Mouse (Mus musculus): ENCODE measurements at regions not wholly inside any gene's neighbourhood (a gene's known extent, or its start where the extent isn't known, plus 50 kb on each side); places are given as distances from the start of the nearest gene placed in this dataset.
"Not testable (repeated sequence)": the region's sequence is repeated elsewhere in the genome, so short reads cannot be mapped to it uniquely, and the experiment has no call there.

- no peak overlapping the region for H3K9ac ChIP-seq (ENCODE audit: low read length)
- H3K27ac ChIP-seq (ENCODE audit: low read length): no peak overlapping the region
- no peak for ATAC-seq (ENCODE audit: low read depth)
- no peaks in the 10 kb centered on the region for H3K27me3 ChIP-seq (ENCODE audit: control insufficient read depth, insufficient read depth, low read depth, low read length)
- H3K9me3 ChIP-seq (ENCODE audit: control insufficient read depth, low read length): no peaks in the 10 kb centered on the region
- no peak overlapping the region for H3K4me2 ChIP-seq (ENCODE audit: low read depth, low read length)
- no peak overlapping the region for H3K4me3 ChIP-seq (ENCODE audit: low read length)
- 60% methylated on average over 12 of the region's 12 CpGs for WGBS
- no peaks in the 10 kb centered on the region for H3K4me1 ChIP-seq (replicated peaks; ENCODE audit: control insufficient read depth, insufficient read depth, low read length)
- no peaks in the 10 kb centered on the region for H3K36me3 ChIP-seq (ENCODE audit: control insufficient read depth, insufficient read depth, low read length)
Measured at GRCm38 (mm10) chr5:148674281-148674680, 121.7 kb upstream of the Ubl3 start.

- H3K9me3 ChIP-seq (ENCODE audit: control insufficient read depth, low read length): peaks cover 4% of the 10 kb centered on the region
- WGBS: 60% methylated on average over 15 of the region's 15 CpGs
- no peaks in the 10 kb centered on the region for H3K36me3 ChIP-seq (ENCODE audit: control insufficient read depth, insufficient read depth, low read length)
- no peak overlapping the region for H3K9ac ChIP-seq (ENCODE audit: low read length)
- H3K4me2 ChIP-seq (ENCODE audit: low read depth, low read length): peak overlapping the region; percentile 21; the same call in 1 of the 2 replicates
- 0 out of 2 replicates have a peak, but pooled peaks have one; percentile 41 for ATAC-seq (ENCODE audit: low read depth)
- no peaks in the 10 kb centered on the region for H3K27me3 ChIP-seq (ENCODE audit: control insufficient read depth, insufficient read depth, low read depth, low read length)
- no peak overlapping the region for H3K4me3 ChIP-seq (ENCODE audit: low read length)
- no peak overlapping the region for H3K27ac ChIP-seq (ENCODE audit: low read length)
- H3K4me1 ChIP-seq (replicated peaks; ENCODE audit: control insufficient read depth, insufficient read depth, low read length): no peaks in the 10 kb centered on the region
Measured at GRCm38 (mm10) chr5:148662281-148662741, 109.7 kb upstream of the Ubl3 start.

GRCm38 (mm10) chr5:148661120-148661519, 108.5 kb upstream of the Ubl3 start:
- H3K27me3 ChIP-seq (ENCODE audit: control insufficient read depth, insufficient read depth, low read depth, low read length): no peaks in the 10 kb centered on the region
- H3K9ac ChIP-seq (ENCODE audit: low read length): no peak overlapping the region
- H3K36me3 ChIP-seq (ENCODE audit: control insufficient read depth, insufficient read depth, low read length): no peaks in the 10 kb centered on the region
- no peak overlapping the region for H3K27ac ChIP-seq (ENCODE audit: low read length)
- peaks cover 4% of the 10 kb centered on the region for H3K9me3 ChIP-seq (ENCODE audit: control insufficient read depth, low read length)
- no peaks in the 10 kb centered on the region for H3K4me1 ChIP-seq (replicated peaks; ENCODE audit: control insufficient read depth, insufficient read depth, low read length)
- H3K4me2 ChIP-seq (ENCODE audit: low read depth, low read length): no peak overlapping the region
- WGBS: 85% methylated on average over 4 of the region's 4 CpGs
- H3K4me3 ChIP-seq (ENCODE audit: low read length): no peak overlapping the region
- no peak for ATAC-seq (ENCODE audit: low read depth)

GRCm38 (mm10) chr5:148657936-148658640, 105.5 kb upstream of the Ubl3 start:
- no peak overlapping the region for H3K9ac ChIP-seq (ENCODE audit: low read length)
- peaks cover 4% of the 10 kb centered on the region for H3K9me3 ChIP-seq (ENCODE audit: control insufficient read depth, low read length)
- no peaks in the 10 kb centered on the region for H3K27me3 ChIP-seq (ENCODE audit: control insufficient read depth, insufficient read depth, low read depth, low read length)
- H3K4me3 ChIP-seq (ENCODE audit: low read length): no peak overlapping the region
- H3K27ac ChIP-seq (ENCODE audit: low read length): no peak overlapping the region
- H3K36me3 ChIP-seq (ENCODE audit: control insufficient read depth, insufficient read depth, low read length): no peaks in the 10 kb centered on the region
- 58% methylated on average over 4 of the region's 4 CpGs for WGBS
- no peak for ATAC-seq (ENCODE audit: low read depth)
- H3K4me2 ChIP-seq (ENCODE audit: low read depth, low read length): no peak overlapping the region
- H3K4me1 ChIP-seq (replicated peaks; ENCODE audit: control insufficient read depth, insufficient read depth, low read length): no peaks in the 10 kb centered on the region

GRCm38 (mm10) chr5:148652525-148653243, 100.1 kb upstream of the Ubl3 start:
- Histone ChIP-seq H3K4me1 (replicated peaks; ENCODE audit: control insufficient read depth, insufficient read depth, low read length) (no peaks in the 10 kb centered on the region), H3K36me3 (ENCODE audit: control insufficient read depth, insufficient read depth, low read length) (no peaks in the 10 kb centered on the region), H3K9ac (ENCODE audit: low read length) (no peak overlapping the region), H3K27me3 (ENCODE audit: control insufficient read depth, insufficient read depth, low read depth, low read length) (no peaks in the 10 kb centered on the region), H3K9me3 (ENCODE audit: control insufficient read depth, low read length) (no peaks in the 10 kb centered on the region), H3K27ac (ENCODE audit: low read length) (no peak overlapping the region), H3K4me2 (ENCODE audit: low read depth, low read length) (no peak overlapping the region), H3K4me3 (ENCODE audit: low read length) (no peak overlapping the region)
- 58% methylated on average over 6 of the region's 7 CpGs for WGBS
- no peak for ATAC-seq (ENCODE audit: low read depth)

- WGBS: 52% methylated on average over 4 of the region's 4 CpGs
- Histone ChIP-seq H3K36me3 (ENCODE audit: control insufficient read depth, insufficient read depth, low read length) (no peaks in the 10 kb centered on the region), H3K27me3 (ENCODE audit: control insufficient read depth, insufficient read depth, low read depth, low read length) (no peaks in the 10 kb centered on the region), H3K4me3 (ENCODE audit: low read length) (no peak overlapping the region), H3K9me3 (ENCODE audit: control insufficient read depth, low read length) (no peaks in the 10 kb centered on the region), H3K4me2 (ENCODE audit: low read depth, low read length) (no peak overlapping the region), H3K4me1 (replicated peaks; ENCODE audit: control insufficient read depth, insufficient read depth, low read length) (no peaks in the 10 kb centered on the region), H3K27ac (ENCODE audit: low read length) (no peak overlapping the region), H3K9ac (ENCODE audit: low read length) (no peak overlapping the region)
- no peak for ATAC-seq (ENCODE audit: low read depth)
Measured at GRCm38 (mm10) chr5:148651736-148652135, 99.1 kb upstream of the Ubl3 start.

- not testable (repeated sequence) for H3K9me3 ChIP-seq (ENCODE audit: control insufficient read depth, low read length); ATAC-seq (ENCODE audit: low read depth); H3K4me3 ChIP-seq (ENCODE audit: low read length); H3K9ac ChIP-seq (ENCODE audit: low read length); H3K36me3 ChIP-seq (ENCODE audit: control insufficient read depth, insufficient read depth, low read length); H3K4me2 ChIP-seq (ENCODE audit: low read depth, low read length); H3K27me3 ChIP-seq (ENCODE audit: control insufficient read depth, insufficient read depth, low read depth, low read length); H3K27ac ChIP-seq (ENCODE audit: low read length); H3K4me1 ChIP-seq (replicated peaks; ENCODE audit: control insufficient read depth, insufficient read depth, low read length)
- 93% methylated on average over 6 of the region's 7 CpGs for WGBS
Measured at GRCm38 (mm10) chr5:148649573-148649972, 97.0 kb upstream of the Ubl3 start.

GRCm38 (mm10) chr5:148649123-148649522, 96.5 kb upstream of the Ubl3 start:
- H3K4me2 ChIP-seq (ENCODE audit: low read depth, low read length): no peak overlapping the region
- no peaks in the 10 kb centered on the region for H3K27me3 ChIP-seq (ENCODE audit: control insufficient read depth, insufficient read depth, low read depth, low read length)
- 76% methylated on average over 9 of the region's 9 CpGs for WGBS
- peaks cover 9% of the 10 kb centered on the region for H3K4me1 ChIP-seq (replicated peaks; ENCODE audit: control insufficient read depth, insufficient read depth, low read length)
- no peaks in the 10 kb centered on the region for H3K36me3 ChIP-seq (ENCODE audit: control insufficient read depth, insufficient read depth, low read length)
- no peak overlapping the region for H3K9ac ChIP-seq (ENCODE audit: low read length)
- H3K4me3 ChIP-seq (ENCODE audit: low read length): no peak overlapping the region
- no peak overlapping the region for H3K27ac ChIP-seq (ENCODE audit: low read length)
- no peak for ATAC-seq (ENCODE audit: low read depth)
- no peaks in the 10 kb centered on the region for H3K9me3 ChIP-seq (ENCODE audit: control insufficient read depth, low read length)

GRCm38 (mm10) chr5:148647644-148648043, 95.1 kb upstream of the Ubl3 start:
- H3K9ac ChIP-seq (ENCODE audit: low read length): no peak overlapping the region
- no peak for ATAC-seq (ENCODE audit: low read depth)
- no peaks in the 10 kb centered on the region for H3K36me3 ChIP-seq (ENCODE audit: control insufficient read depth, insufficient read depth, low read length)
- H3K27me3 ChIP-seq (ENCODE audit: control insufficient read depth, insufficient read depth, low read depth, low read length): no peaks in the 10 kb centered on the region
- H3K27ac ChIP-seq (ENCODE audit: low read length): no peak overlapping the region
- no peak overlapping the region for H3K4me2 ChIP-seq (ENCODE audit: low read depth, low read length)
- H3K9me3 ChIP-seq (ENCODE audit: control insufficient read depth, low read length): no peaks in the 10 kb centered on the region
- WGBS: 66% methylated on average over 2 of the region's 2 CpGs
- H3K4me3 ChIP-seq (ENCODE audit: low read length): no peak overlapping the region
- H3K4me1 ChIP-seq (replicated peaks; ENCODE audit: control insufficient read depth, insufficient read depth, low read length): peaks cover 9% of the 10 kb centered on the region

All from lung, embryonic 16.5 days (tissue).